Mouse (Mus musculus) stomach, postnatal 0 days (tissue): ENCODE measurements at regions not wholly inside any gene's neighbourhood (a gene's known extent, or its start where the extent isn't known, plus 50 kb on each side); places are given as distances from the start of the nearest gene placed in this dataset.

Experiments
- CTCF ChIP-seq: IDR thresholded peaks from 2 replicates; pipeline ENCODE4 v1.5.1; 2016; ENCODE audit warnings: antibody characterized with exemption, low read depth, mild to moderate bottlenecking, moderate library complexity
- EP300 ChIP-seq: optimal IDR thresholded peaks from 2 replicates; pipeline ENCODE3; 2016; ENCODE audit warnings: antibody characterized with exemption

GRCm38 (mm10) chr7:71867090-71867489 lies 439.3 kb downstream of the Mctp2 start:
- TF ChIP-seq EP300 (no peak), CTCF (peak; percentile 96)
